In genomic region chr10:85189966-85190365, GRCm38 (mm10) we compare ENCODE assay signal across 25 mouse cellular contexts. TPM values are rescaled to one million over a fixed set of nuclear protein-coding genes. Genes with fewer than 3 reads are reported as not detected.
DNase-seq lines count a peak whose midpoint lies in the region; ATAC-seq and TF ChIP-seq lines count a peak whose summit lies in the region.
"Had no signal": no experiment of that assay in that cellular context is flagged by ENCODE, and none has a peak within 500 bp of the region (broad histone marks: within the 10 kb centered on the region; RNA-seq: fewer than 3 reads in every experiment).

No protein-coding gene starts in this region.

- H3K27ac ChIP-seq in liver, adult 2 months (replicated peaks; ENCODE audit: insufficient read depth, low read depth, low read length): peak overlapping the region; percentile 74
- H3K27ac ChIP-seq in lung, postnatal 0 days (ENCODE audit: low read length): no peak overlapping the region
- H3K27ac ChIP-seq: embryonic facial prominence, embryonic 10.5 days; embryonic facial prominence, embryonic 13.5 days; forebrain, embryonic 12.5 days; forebrain, embryonic 15.5 days; heart, adult 2 months; heart, embryonic 10.5 days; heart, embryonic 13.5 days; hindbrain, embryonic 12.5 days; hindbrain, embryonic 15.5 days had no signal

- no peak overlapping the region for H3K4me2 ChIP-seq in lung, postnatal 0 days (replicated peaks; ENCODE audit: low read depth, low read length)
- H3K4me2 ChIP-seq: embryonic facial prominence, embryonic 13.5 days; forebrain, embryonic 12.5 days; forebrain, embryonic 15.5 days; heart, embryonic 13.5 days; hindbrain, embryonic 12.5 days; hindbrain, embryonic 15.5 days had no signal

- H3K4me1 ChIP-seq in liver, adult 2 months (ENCODE audit: control insufficient read depth, insufficient read depth, low read length): peaks cover 27% of the 10 kb centered on the region
- H3K4me1 ChIP-seq in lung, postnatal 0 days (ENCODE audit: insufficient read depth, low read depth, low read length): 0 out of 2 replicates have a peak, but pooled peaks cover 3% of the 10 kb centered on the region
- H3K4me1 ChIP-seq: embryonic facial prominence, embryonic 13.5 days; forebrain, embryonic 12.5 days; hindbrain, embryonic 12.5 days had no signal

- WGBS in liver, adult 2 months: 17% methylated on average over 5 of the region's 5 CpGs
- 64% methylated on average over 5 of the region's 5 CpGs for WGBS in lung, postnatal 0 days

- H3K27me3 ChIP-seq in liver, adult 2 months (ENCODE audit: control insufficient read depth, insufficient read depth, low read length): no peaks in the 10 kb centered on the region
- no peaks in the 10 kb centered on the region; the same call in 1 of the 2 replicates for H3K27me3 ChIP-seq in lung, postnatal 0 days (replicated peaks; ENCODE audit: insufficient read depth, low read length)
- H3K27me3 ChIP-seq: CH12.LX; embryonic facial prominence, embryonic 13.5 days; forebrain, embryonic 12.5 days; forebrain, embryonic 15.5 days; heart, embryonic 13.5 days; hindbrain, embryonic 12.5 days; hindbrain, embryonic 15.5 days had no signal

- peak; percentile 100 for DNase-seq in liver, adult 2 months (ENCODE audit: extremely low read depth, low read depth, low spot score)
- DNase-seq in liver (no peak), 416B (ENCODE audit: low read depth) (peak; percentile 44)
- DNase-seq in lung, postnatal 0 days (ENCODE audit: low spot score): peak; percentile 68
- no peak for DNase-seq in lung, postnatal 14 days
- no peak for DNase-seq in layer of hippocampus, adult 11-12 months (ENCODE audit: low spot score)
- DNase-seq: adrenal gland, adult 2 months; adrenal gland, postnatal 25 days; B cell, adult 2 months; embryo, embryonic 11 days; gastrocnemius, postnatal 25 days; heart, adult 2 months; heart, postnatal 14 days had no signal

- no peak for TF ChIP-seq EP300 in lung, postnatal 0 days (IDR thresholded peaks at IDR 0.05)

- no peaks in the 10 kb centered on the region for H3K36me3 ChIP-seq in liver, adult 2 months (ENCODE audit: control insufficient read depth, insufficient read depth, low read length)
- no peaks in the 10 kb centered on the region for H3K36me3 ChIP-seq in lung, postnatal 0 days (ENCODE audit: insufficient read depth, low read length)
- H3K36me3 ChIP-seq: embryonic facial prominence, embryonic 10.5 days; embryonic facial prominence, embryonic 13.5 days; forebrain, embryonic 12.5 days; forebrain, embryonic 15.5 days; G1E; heart, embryonic 10.5 days; heart, embryonic 13.5 days; hindbrain, embryonic 12.5 days; hindbrain, embryonic 15.5 days had no signal

- no peak for ATAC-seq in lung, postnatal 0 days
- peak; percentile 9 for ATAC-seq in megakaryocyte, adult 5-6 weeks (ENCODE audit: poor library complexity, severe bottlenecking)
- ATAC-seq: forebrain, embryonic 15.5 days had no signal

- no peak for TF ChIP-seq POLR2A in liver, adult 2 months (IDR thresholded peaks at IDR 0.05; ENCODE audit: extremely low read depth, insufficient read depth, low read length)

- H3K79me2 ChIP-seq in liver, adult 2 months (ENCODE audit: control insufficient read depth, insufficient read depth, low read length): no peaks in the 10 kb centered on the region

- TF ChIP-seq CTCF in liver, adult 2 months (IDR thresholded peaks at IDR 0.05; ENCODE audit: low read depth, low read length): no peak
- TF ChIP-seq CTCF in lung, postnatal 0 days (IDR thresholded peaks at IDR 0.05): no peak

- H3K9ac ChIP-seq in liver, adult 2 months (ENCODE audit: low read depth, low read length): no peak overlapping the region
- no peak overlapping the region for H3K9ac ChIP-seq in lung, postnatal 0 days (replicated peaks; ENCODE audit: low read depth)
- H3K9ac ChIP-seq: embryonic facial prominence, embryonic 13.5 days; forebrain, embryonic 12.5 days; forebrain, embryonic 15.5 days; heart, embryonic 13.5 days; hindbrain, embryonic 12.5 days; hindbrain, embryonic 15.5 days had no signal

- no peaks in the 10 kb centered on the region for H3K9me3 ChIP-seq in lung, postnatal 0 days (ENCODE audit: low read length)
- H3K9me3 ChIP-seq: embryonic facial prominence, embryonic 10.5 days; embryonic facial prominence, embryonic 13.5 days; forebrain, embryonic 12.5 days; forebrain, embryonic 15.5 days; heart, embryonic 10.5 days; heart, embryonic 13.5 days; hindbrain, embryonic 12.5 days; hindbrain, embryonic 15.5 days had no signal

- no peak overlapping the region for H3K4me3 ChIP-seq in liver, adult 2 months (ENCODE audit: insufficient read depth, low read depth, low read length)
- H3K4me3 ChIP-seq in lung, postnatal 0 days (ENCODE audit: low read depth, low read length): no peak overlapping the region
- H3K4me3 ChIP-seq: embryonic facial prominence, embryonic 10.5 days; embryonic facial prominence, embryonic 13.5 days; erythroblast, embryonic 14.5 days; forebrain, embryonic 12.5 days; forebrain, embryonic 15.5 days; heart, adult 2 months; heart, embryonic 10.5 days; heart, embryonic 13.5 days; hindbrain, embryonic 12.5 days; hindbrain, embryonic 15.5 days had no signal

RNA-seq across cellular contexts. Expression of gene Cry1, which starts 5.1 kb away (rescaled TPM):
- 1.9 and 3.0 TPM in 2 replicates for total RNA-seq in liver, adult 2 months (2014; rRNA removed)
- polyA plus RNA-seq in liver, adult 2 months (2012; rRNA removed): 5.2 and 27.1 TPM in 2 replicates
- polyA plus RNA-seq in lung, postnatal 0 days (2015; fragmentation: Nextera tagmentation; extraction: Ambion mirVana): 28.8 and 29.4 TPM in 2 replicates
- 15.7 and 16.2 TPM in 2 replicates for total RNA-seq in megakaryocyte, adult 5-6 weeks (2015)
- 17.5 and 19.4 TPM in 2 replicates for total RNA-seq in megakaryocyte, adult 5-6 weeks (2017)
- polyA plus RNA-seq: G1E had no signal

Comparison
In these comparisons a context has a peak if more than half of its experiments do, and no peak if none do; other contexts are left out.
1. DNase-seq: peak in liver, adult 2 months (single experiment), lung, postnatal 0 days (single experiment) and 416B (single experiment); none in liver (single experiment), lung, postnatal 14 days (single experiment) and layer of hippocampus, adult 11-12 months (single experiment).